In the genomic region with DNA sequence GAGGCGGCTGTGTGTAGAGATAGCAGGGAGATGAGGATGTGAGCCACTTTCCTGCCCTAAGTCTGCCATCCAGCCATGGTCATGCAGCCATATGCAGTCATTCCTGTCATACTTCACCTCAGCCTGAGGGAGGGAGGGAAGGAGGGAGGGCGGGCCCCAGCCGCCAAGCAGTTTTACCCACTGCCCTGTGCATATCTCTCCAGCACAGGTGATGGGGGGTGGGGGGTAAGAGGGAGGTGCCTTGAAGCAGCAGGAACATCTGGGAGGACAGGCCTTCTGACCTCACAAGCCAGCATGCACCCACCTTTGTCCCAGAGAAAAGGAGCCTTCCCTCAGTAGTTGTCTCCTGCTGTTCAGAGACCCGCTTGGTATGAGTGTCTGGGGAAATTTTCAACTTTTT, we compare ENCODE assay signal across 12 mouse cellular contexts. TPM values are rescaled to one million over a fixed set of nuclear protein-coding genes. Genes with fewer than 3 reads are reported as not detected.
DNase-seq lines count a peak whose midpoint lies in the region; ATAC-seq lines count a peak whose summit lies in the region.
"Had no signal": no experiment of that assay in that cellular context is flagged by ENCODE, and none has a peak within 500 bp of the region (broad histone marks: within the 10 kb centered on the region; RNA-seq: fewer than 3 reads in every experiment).

No protein-coding gene starts in this region.

- H3K36me3 ChIP-seq in heart, embryonic 13.5 days, result peaks cover 4% of the 10 kb centered on the region; the same call in 1 of the 2 replicates

- H3K27ac ChIP-seq in heart, embryonic 13.5 days (replicated peaks), result peak overlapping the region; percentile 45; the same call in 1 of the 2 replicates

- no peak overlapping the region for H3K4me3 ChIP-seq in heart, embryonic 13.5 days

- H3K9ac ChIP-seq in heart, embryonic 13.5 days, result peak overlapping the region; percentile 30

- no peaks in the 10 kb centered on the region for H3K27me3 ChIP-seq in heart, embryonic 13.5 days (replicated peaks)

- no peak for DNase-seq in heart, adult 9 months (ENCODE audit: low spot score in 2 of 2)
- DNase-seq in R1 (ENCODE audit: low read depth, low spot score), result peak; percentile 38
- DNase-seq in spleen, postnatal 14 days (ENCODE audit: low spot score in 2 of 2), result peak; percentile 49 to 52
- DNase-seq in urinary bladder, postnatal 36 days (ENCODE audit: low spot score in 2 of 2), result no peak
- DNase-seq in frontal cortex, postnatal 10 days (ENCODE audit: low spot score in 2 of 2), result no peak
- DNase-seq: cerebellum, adult 9-11 months; gastrocnemius, postnatal 14 days; kidney, adult 9 months; thymus, postnatal 14 days had no signal

- WGBS in heart, embryonic 13.5 days, result 39% methylated on average over 4 of the region's 4 CpGs

- peak; percentile 30 for ATAC-seq in heart, embryonic 13.5 days (ENCODE audit: extremely low read depth, insufficient number of reproducible peaks, low FRiP score, low TSS enrichment)
- peak; percentile 88 for ATAC-seq in erythroid progenitor cell, adult 5-6 weeks (replicated peaks; ENCODE audit: low FRiP score, poor library complexity, severe bottlenecking)
- no peak for ATAC-seq in megakaryocyte, adult 5-6 weeks (ENCODE audit: poor library complexity, severe bottlenecking)

- H3K9me3 ChIP-seq in heart, embryonic 13.5 days, result no peaks in the 10 kb centered on the region

- 0 out of 2 replicates have a peak overlapping the region, but pooled peaks have one; percentile 22 for H3K4me2 ChIP-seq in heart, embryonic 13.5 days

- H3K4me1 ChIP-seq in heart, embryonic 13.5 days, result peaks cover 37% of the 10 kb centered on the region

RNA-seq across cellular contexts. Expression of a gene that starts 4.5 kb away (rescaled TPM):
- polyA plus RNA-seq in heart, embryonic 13.5 days (2015; fragmentation: Nextera tagmentation; extraction: Ambion mirVana), result 25.9 and 26.7 TPM in 2 replicates
- total RNA-seq in erythroid progenitor cell, adult 5-6 weeks (2015; ENCODE audit: low replicate concordance), result 344 and 373 TPM in 2 replicates
- 381 and 400 TPM in 2 replicates for total RNA-seq in erythroid progenitor cell, adult 5-6 weeks (2017; ENCODE audit: low replicate concordance)
- 257 and 258 TPM in 2 replicates for total RNA-seq in megakaryocyte, adult 5-6 weeks (2015)
- total RNA-seq in megakaryocyte, adult 5-6 weeks (2017), result 235 and 244 TPM in 2 replicates

Comparison
In these comparisons a context has a peak if more than half of its experiments do, and no peak if none do; other contexts are left out.
1. DNase-seq: peak in R1 (single experiment) and spleen, postnatal 14 days (2 of 2); none in heart, adult 9 months (0 of 2), urinary bladder, postnatal 36 days (0 of 2) and frontal cortex, postnatal 10 days (0 of 2).